Mouse (Mus musculus): ENCODE results near the gene Tnrc18.

Gene Tnrc18

GRCm38 (mm10) chr5:142783142-142783540 lies 34.3 kb downstream of the Tnrc18 start:
- Histone ChIP-seq H3K27me3 (ENCODE audit: insufficient read depth, low read length) (0 out of 2 replicates have a peak, but pooled peaks cover 3% of the 10 kb centered on the region), H3K4me3 (replicated peaks; ENCODE audit: low read length) (peak overlapping the region; percentile 49), H3K36me3 (ENCODE audit: insufficient read depth, low read length) (peaks cover 30% of the 10 kb centered on the region), H3K9me3 (ENCODE audit: low read length) (no peaks in the 10 kb centered on the region), H3K4me1 (replicated peaks; ENCODE audit: low read depth, low read length) (peaks cover 74% of the 10 kb centered on the region)
- TF ChIP-seq POU5F1 (IDR thresholded peaks at IDR 0.05; ENCODE audit: borderline replicate concordance, low read length) = no peak
- no peak for TF ChIP-seq NANOG (IDR thresholded peaks at IDR 0.05; ENCODE audit: borderline replicate concordance, low read length)
- no peak for TF ChIP-seq CTCF (conservative IDR thresholded peaks at IDR 0.05; ENCODE audit: low read length)

- peak overlapping the region; percentile 49 for H3K4me3 ChIP-seq (replicated peaks; ENCODE audit: low read length)
- peaks cover 74% of the 10 kb centered on the region for H3K4me1 ChIP-seq (replicated peaks; ENCODE audit: low read depth, low read length)
- TF ChIP-seq NANOG (IDR thresholded peaks at IDR 0.05; ENCODE audit: borderline replicate concordance, low read length) = no peak
- TF ChIP-seq POU5F1 (IDR thresholded peaks at IDR 0.05; ENCODE audit: borderline replicate concordance, low read length) = no peak
- TF ChIP-seq CTCF (conservative IDR thresholded peaks at IDR 0.05; ENCODE audit: low read length) = no peak
- no peaks in the 10 kb centered on the region for H3K27me3 ChIP-seq (ENCODE audit: insufficient read depth, low read length)
- H3K36me3 ChIP-seq (ENCODE audit: insufficient read depth, low read length) = peaks cover 28% of the 10 kb centered on the region
- no peaks in the 10 kb centered on the region for H3K9me3 ChIP-seq (ENCODE audit: low read length)
Measured at GRCm38 (mm10) chr5:142782459-142783141, 34.9 kb downstream of the Tnrc18 start.

GRCm38 (mm10) chr5:142780579-142780978 lies 36.9 kb downstream of the Tnrc18 start:
- peaks cover 26% of the 10 kb centered on the region for H3K36me3 ChIP-seq (ENCODE audit: insufficient read depth, low read length)
- TF ChIP-seq NANOG (IDR thresholded peaks at IDR 0.05; ENCODE audit: borderline replicate concordance, low read length) = no peak

GRCm38 (mm10) chr5:142778871-142779270 lies 38.6 kb downstream of the Tnrc18 start:
- Histone ChIP-seq H3K4me1 (replicated peaks; ENCODE audit: low read depth, low read length) (peaks cover 68% of the 10 kb centered on the region), H3K4me3 (replicated peaks; ENCODE audit: low read length) (no peak overlapping the region), H3K36me3 (ENCODE audit: insufficient read depth, low read length) (peaks cover 33% of the 10 kb centered on the region), H3K27me3 (ENCODE audit: insufficient read depth, low read length) (no peaks in the 10 kb centered on the region), H3K9me3 (ENCODE audit: low read length) (no peaks in the 10 kb centered on the region)
- TF ChIP-seq POU5F1 (IDR thresholded peaks at IDR 0.05; ENCODE audit: borderline replicate concordance, low read length) = no peak

More at GRCm38 (mm10) chr5:142780579-142780978, 36.9 kb downstream of the Tnrc18 start:
- H3K4me1 ChIP-seq (replicated peaks; ENCODE audit: low read depth, low read length) = peaks cover 68% of the 10 kb centered on the region
- no peaks in the 10 kb centered on the region for H3K9me3 ChIP-seq (ENCODE audit: low read length)
- no peak overlapping the region for H3K4me3 ChIP-seq (replicated peaks; ENCODE audit: low read length)
- H3K27me3 ChIP-seq (ENCODE audit: insufficient read depth, low read length) = no peaks in the 10 kb centered on the region

GRCm38 (mm10) chr5:142778135-142778534 lies 39.3 kb downstream of the Tnrc18 start:
- Histone ChIP-seq H3K4me1 (replicated peaks; ENCODE audit: low read depth, low read length) (peaks cover 66% of the 10 kb centered on the region), H3K9me3 (ENCODE audit: low read length) (no peaks in the 10 kb centered on the region), H3K4me3 (replicated peaks; ENCODE audit: low read length) (peak overlapping the region; percentile 33), H3K27me3 (ENCODE audit: insufficient read depth, low read length) (no peaks in the 10 kb centered on the region), H3K36me3 (ENCODE audit: insufficient read depth, low read length) (peaks cover 39% of the 10 kb centered on the region)
- TF ChIP-seq POU5F1 (IDR thresholded peaks at IDR 0.05; ENCODE audit: borderline replicate concordance, low read length) = no peak

- Histone ChIP-seq H3K36me3 (ENCODE audit: insufficient read depth, low read length) (peaks cover 56% of the 10 kb centered on the region), H3K27me3 (ENCODE audit: insufficient read depth, low read length) (no peaks in the 10 kb centered on the region), H3K4me3 (replicated peaks; ENCODE audit: low read length) (no peak overlapping the region), H3K4me1 (replicated peaks; ENCODE audit: low read depth, low read length) (peaks cover 63% of the 10 kb centered on the region), H3K9me3 (ENCODE audit: low read length) (0 out of 2 replicates have a peak, but pooled peaks cover 2% of the 10 kb centered on the region)
- TF ChIP-seq CTCF (conservative IDR thresholded peaks at IDR 0.05; ENCODE audit: low read length) (no peak), POU5F1 (IDR thresholded peaks at IDR 0.05; ENCODE audit: borderline replicate concordance, low read length) (no peak), NANOG (IDR thresholded peaks at IDR 0.05; ENCODE audit: borderline replicate concordance, low read length) (no peak)
Measured at GRCm38 (mm10) chr5:142776080-142776479, 41.4 kb downstream of the Tnrc18 start.

GRCm38 (mm10) chr5:142774771-142775170 lies 42.7 kb downstream of the Tnrc18 start:
- H3K9me3 ChIP-seq (ENCODE audit: low read length) = 0 out of 2 replicates have a peak, but pooled peaks cover 2% of the 10 kb centered on the region
- no peak overlapping the region for H3K4me3 ChIP-seq (replicated peaks; ENCODE audit: low read length)
- H3K36me3 ChIP-seq (ENCODE audit: insufficient read depth, low read length) = peaks cover 66% of the 10 kb centered on the region
- no peak for TF ChIP-seq POU5F1 (IDR thresholded peaks at IDR 0.05; ENCODE audit: borderline replicate concordance, low read length)
- no peaks in the 10 kb centered on the region for H3K27me3 ChIP-seq (ENCODE audit: insufficient read depth, low read length)
- peaks cover 68% of the 10 kb centered on the region for H3K4me1 ChIP-seq (replicated peaks; ENCODE audit: low read depth, low read length)

GRCm38 (mm10) chr5:142771964-142772363 lies 45.5 kb downstream of the Tnrc18 start:
- no peak overlapping the region for H3K4me3 ChIP-seq (replicated peaks; ENCODE audit: low read length)
- peaks cover 77% of the 10 kb centered on the region for H3K36me3 ChIP-seq (ENCODE audit: insufficient read depth, low read length)
- no peak for TF ChIP-seq POU5F1 (IDR thresholded peaks at IDR 0.05; ENCODE audit: borderline replicate concordance, low read length)
- no peak for TF ChIP-seq NANOG (IDR thresholded peaks at IDR 0.05; ENCODE audit: borderline replicate concordance, low read length)
- no peak for TF ChIP-seq CTCF (conservative IDR thresholded peaks at IDR 0.05; ENCODE audit: low read length)
- H3K9me3 ChIP-seq (ENCODE audit: low read length) = 0 out of 2 replicates have a peak, but pooled peaks cover 2% of the 10 kb centered on the region
- H3K27me3 ChIP-seq (ENCODE audit: insufficient read depth, low read length) = no peaks in the 10 kb centered on the region
- peaks cover 80% of the 10 kb centered on the region for H3K4me1 ChIP-seq (replicated peaks; ENCODE audit: low read depth, low read length)

GRCm38 (mm10) chr5:142771034-142771433 lies 46.4 kb downstream of the Tnrc18 start:
- H3K27me3 ChIP-seq (ENCODE audit: insufficient read depth, low read length) = no peaks in the 10 kb centered on the region
- no peak for TF ChIP-seq CTCF (conservative IDR thresholded peaks at IDR 0.05; ENCODE audit: low read length)
- no peak for TF ChIP-seq POU5F1 (IDR thresholded peaks at IDR 0.05; ENCODE audit: borderline replicate concordance, low read length)
- TF ChIP-seq NANOG (IDR thresholded peaks at IDR 0.05; ENCODE audit: borderline replicate concordance, low read length) = no peak
- H3K4me1 ChIP-seq (replicated peaks; ENCODE audit: low read depth, low read length) = peaks cover 89% of the 10 kb centered on the region
- peaks cover 75% of the 10 kb centered on the region for H3K36me3 ChIP-seq (ENCODE audit: insufficient read depth, low read length)
- 0 out of 2 replicates have a peak, but pooled peaks cover 2% of the 10 kb centered on the region for H3K9me3 ChIP-seq (ENCODE audit: low read length)
- H3K4me3 ChIP-seq (replicated peaks; ENCODE audit: low read length) = no peak overlapping the region

All from E14TG2a.4 (cell line).